Mouse (Mus musculus) spleen, adult 10 weeks (tissue): Measurements from ENCODE around the gene Sv2c. TPM values are rescaled to one million over a fixed set of nuclear protein-coding genes. Genes with fewer than 3 reads are reported as not detected.

ENCODE experiments used
- polyA plus RNA-seq: library from polyadenylated mRNA; stranded (reverse); fragments of 350-450 nt; fragmentation: Illumina TruSeq; extraction: RNeasy Lipid Tissue Mini Kit (QIAGEN cat#74804); gene quantifications from one replicate; pipeline ENCODE4 v1.2.3, GENCODE M21; 2015; ENCODE audit warnings: low replicate concordance; ENCODE audit not compliant: insufficient read depth

Gene Sv2c
- 0.21 TPM for polyA plus RNA-seq

DNA sequence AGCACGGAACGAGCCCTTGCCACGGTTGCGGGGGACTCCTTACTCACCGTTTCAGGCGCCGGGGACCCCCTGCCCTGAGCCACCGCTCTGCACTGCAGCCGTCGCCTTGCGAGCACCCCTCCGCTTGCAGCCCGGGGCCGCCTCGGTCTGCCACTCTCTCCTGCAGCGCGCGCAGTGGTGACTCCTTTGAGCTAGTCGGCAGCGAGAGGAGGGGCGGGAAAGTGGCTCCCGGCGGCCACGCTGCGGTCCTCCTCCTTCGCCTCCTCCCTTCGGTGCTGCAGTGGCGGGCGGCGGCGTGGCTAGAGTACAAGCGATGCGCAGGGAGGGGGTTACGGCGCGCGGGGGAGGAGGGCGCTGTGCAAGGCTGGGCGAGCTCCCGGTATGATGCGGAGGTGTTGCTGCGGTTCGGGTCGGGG lies at the start of gene Sv2c:
Gene Sv2c (minus strand): TSS at position 177 of the 416 bp plus-strand sequence.

DNA sequence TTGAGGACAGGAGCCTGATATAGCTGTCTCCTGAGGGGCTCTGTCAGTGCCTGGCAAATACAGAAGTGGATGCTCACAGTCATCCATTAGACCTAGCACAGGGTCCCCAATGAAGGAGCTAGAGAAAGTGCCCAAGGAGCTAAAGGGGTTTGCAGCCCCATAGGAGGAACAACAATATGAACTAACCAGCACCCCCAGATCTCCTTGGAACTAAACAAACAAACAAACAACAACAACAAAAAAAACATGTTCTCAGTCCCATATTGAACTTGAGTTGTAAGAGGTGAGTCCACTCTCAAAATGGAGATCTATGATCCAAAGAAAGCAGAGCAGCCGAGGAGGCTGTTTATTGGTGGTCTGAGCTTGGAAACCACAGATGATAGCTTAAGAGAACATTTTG lies 50.6 kb downstream of the Sv2c start, which contains the start of gene Gm17190:
Gene Gm17190 (plus strand): TSS at position 301 of the 400 bp plus-strand sequence.

DNA sequence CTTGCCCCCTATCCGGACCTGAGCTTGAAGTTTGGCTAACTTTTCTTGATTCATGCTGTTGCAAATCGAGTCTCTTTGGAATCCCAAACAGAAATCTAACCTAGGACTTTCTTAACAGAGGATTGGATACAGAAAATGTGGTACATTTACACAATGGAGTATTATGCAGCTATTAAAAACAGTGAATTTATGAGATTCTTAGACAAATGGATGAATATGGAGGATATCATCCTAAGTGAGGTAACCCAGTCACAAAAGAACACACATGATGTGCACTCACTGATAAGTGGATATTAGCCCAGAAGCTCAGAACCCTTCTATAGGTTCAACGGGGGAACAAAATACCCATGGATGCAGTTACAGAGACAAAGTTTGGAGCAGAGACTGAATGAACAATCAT lies 51.1 kb downstream of the Sv2c start, which contains the start of gene Gm20075:
Gene Gm20075 (minus strand): TSS at position 101 of the 400 bp plus-strand sequence.

Other genes with a start within 250 kb of the Sv2c start
- gene Iqgap2, start 240.7 kb downstream of the Sv2c start, polyA plus RNA-seq, result 20.4 TPM
- gene Gm20075, start 51.2 kb downstream of the Sv2c start, polyA plus RNA-seq, result 1.9 TPM
- gene Gm17190, start 50.5 kb downstream of the Sv2c start, polyA plus RNA-seq, result not detected